Comparison of ENCODE assay signal across 15 mouse cellular contexts in the genomic region with DNA sequence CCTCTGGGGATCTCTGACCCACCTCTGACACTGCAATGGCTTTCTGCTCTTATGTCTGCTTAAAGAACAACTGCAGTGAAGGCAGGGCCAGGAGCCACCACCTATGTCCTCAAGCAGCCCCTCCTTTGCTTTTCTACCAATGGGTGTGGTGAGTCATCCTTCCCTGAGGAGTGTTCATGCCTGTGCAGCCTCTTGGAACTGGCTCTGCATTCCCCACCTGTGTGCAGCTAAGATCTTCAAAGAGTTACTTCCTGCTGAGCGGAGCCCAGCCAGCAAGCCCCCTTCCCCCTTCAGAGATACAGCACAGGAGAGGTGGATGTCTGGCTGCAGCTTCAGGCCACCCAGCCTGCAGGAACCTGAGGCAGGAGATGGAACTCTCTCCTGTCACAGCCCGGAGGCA.
DNase-seq lines count a peak whose midpoint lies in the region; ATAC-seq and TF ChIP-seq lines count a peak whose summit lies in the region.
"Had no signal": no experiment of that assay in that cellular context is flagged by ENCODE, and none has a peak within 500 bp of the region (broad histone marks: within the 10 kb centered on the region; RNA-seq: fewer than 3 reads in every experiment).

No protein-coding gene starts in this region.

- H3K9me3 ChIP-seq in kidney, embryonic 16.5 days (ENCODE audit: low read length), result no peaks in the 10 kb centered on the region
- H3K9me3 ChIP-seq in midbrain, embryonic 15.5 days, result no peaks in the 10 kb centered on the region
- no peaks in the 10 kb centered on the region for H3K9me3 ChIP-seq in midbrain, embryonic 16.5 days (replicated peaks; ENCODE audit: control insufficient read depth, low read length, poor library complexity, severe bottlenecking)
- H3K9me3 ChIP-seq: heart, embryonic 10.5 days; megakaryocyte, embryonic 14.5 days had no signal

- no peaks in the 10 kb centered on the region for H3K27me3 ChIP-seq in cerebellum, adult 2 months (ENCODE audit: control insufficient read depth, insufficient read depth, low read length)
- no peaks in the 10 kb centered on the region for H3K27me3 ChIP-seq in kidney, embryonic 16.5 days (ENCODE audit: insufficient read depth, low read length)
- H3K27me3 ChIP-seq in midbrain, embryonic 15.5 days (replicated peaks), result no peaks in the 10 kb centered on the region
- H3K27me3 ChIP-seq in midbrain, embryonic 16.5 days (ENCODE audit: control insufficient read depth, insufficient read depth, low read depth, low read length), result no peaks in the 10 kb centered on the region

- H3K4me1 ChIP-seq in cerebellum, adult 2 months (ENCODE audit: control insufficient read depth, insufficient read depth, low read length), result peaks cover 36% of the 10 kb centered on the region
- H3K4me1 ChIP-seq in kidney, embryonic 16.5 days (ENCODE audit: insufficient read depth, low read length), result 0 out of 2 replicates have a peak, but pooled peaks cover 8% of the 10 kb centered on the region
- peaks cover 23% of the 10 kb centered on the region; the same call in 1 of the 2 replicates for H3K4me1 ChIP-seq in midbrain, embryonic 15.5 days
- H3K4me1 ChIP-seq in midbrain, embryonic 16.5 days (ENCODE audit: control insufficient read depth, insufficient read depth, low read length), result peaks cover 3% of the 10 kb centered on the region; the same call in 1 of the 2 replicates
- H3K4me1 ChIP-seq: megakaryocyte, embryonic 14.5 days had no signal

- no peak overlapping the region for H3K4me3 ChIP-seq in cerebellum, adult 2 months (replicated peaks; ENCODE audit: insufficient read depth, low read depth, low read length)
- no peak overlapping the region for H3K4me3 ChIP-seq in kidney, embryonic 16.5 days (ENCODE audit: low read length)
- no peak overlapping the region for H3K4me3 ChIP-seq in midbrain, embryonic 15.5 days
- no peak overlapping the region for H3K4me3 ChIP-seq in midbrain, embryonic 16.5 days (ENCODE audit: low read depth, low read length)
- H3K4me3 ChIP-seq: heart, embryonic 10.5 days; megakaryocyte, embryonic 14.5 days had no signal

- peak in 1 of 2 experiments; percentile 49 for DNase-seq in cerebellum, adult 2 months
- DNase-seq in cerebellum, adult 11 months, result no peak
- DNase-seq in kidney, adult 9 months, result no peak
- no peak for DNase-seq in urinary bladder, postnatal 36 days (ENCODE audit: low spot score in 2 of 2)
- DNase-seq in ovary, postnatal 36 days (ENCODE audit: low spot score), result no peak
- DNase-seq: adrenal gland, postnatal 10 days; gastrocnemius, postnatal 25 days; left cerebral cortex, postnatal 4 days; thymus, postnatal 36 days had no signal

- no peaks in the 10 kb centered on the region for H3K36me3 ChIP-seq in kidney, embryonic 16.5 days (ENCODE audit: insufficient read depth, low read length)
- no peaks in the 10 kb centered on the region for H3K36me3 ChIP-seq in midbrain, embryonic 15.5 days (replicated peaks)
- H3K36me3 ChIP-seq in midbrain, embryonic 16.5 days (ENCODE audit: control insufficient read depth, insufficient read depth, low read length), result no peaks in the 10 kb centered on the region
- H3K36me3 ChIP-seq: heart, embryonic 10.5 days had no signal

- H3K9ac ChIP-seq in kidney, embryonic 16.5 days (replicated peaks; ENCODE audit: low read length), result no peak overlapping the region
- no peak overlapping the region for H3K9ac ChIP-seq in midbrain, embryonic 15.5 days
- no peak overlapping the region for H3K9ac ChIP-seq in midbrain, embryonic 16.5 days (ENCODE audit: low read depth, low read length)

- TF ChIP-seq CTCF in cerebellum, adult 2 months (IDR thresholded peaks at IDR 0.05; ENCODE audit: borderline replicate concordance, insufficient read depth, low read depth, low read length), result no peak

- ATAC-seq in kidney, embryonic 16.5 days (ENCODE audit: low FRiP score, low TSS enrichment), result peak; percentile 83
- ATAC-seq in midbrain, embryonic 15.5 days (replicated peaks), result 0 out of 2 replicates have a peak, but pooled peaks have one; percentile 7
- ATAC-seq in midbrain, embryonic 16.5 days, result no peak
- ATAC-seq: hindbrain, postnatal 0 days had no signal

- no peak overlapping the region for H3K4me2 ChIP-seq in kidney, embryonic 16.5 days (replicated peaks; ENCODE audit: low read depth, low read length)
- H3K4me2 ChIP-seq in midbrain, embryonic 15.5 days, result no peak overlapping the region
- no peak overlapping the region for H3K4me2 ChIP-seq in midbrain, embryonic 16.5 days (ENCODE audit: low read length)

- 70% methylated on average over 2 of the region's 2 CpGs for WGBS in cerebellum, adult 2 months
- WGBS in kidney, embryonic 16.5 days, result 49% methylated on average over 2 of the region's 2 CpGs
- whole genome bisulfite sequencing in midbrain, embryonic 15.5 days, result 50% methylated on average over 2 of the region's 2 CpGs
- 56% methylated on average over 2 of the region's 2 CpGs for WGBS in midbrain, embryonic 16.5 days

- 0 out of 2 replicates have a peak overlapping the region, but pooled peaks have one; percentile 11 for H3K27ac ChIP-seq in cerebellum, adult 2 months (ENCODE audit: insufficient read depth, low read length)
- no peak overlapping the region for H3K27ac ChIP-seq in kidney, embryonic 16.5 days (ENCODE audit: low read length)
- H3K27ac ChIP-seq in midbrain, embryonic 15.5 days, result no peak overlapping the region
- no peak overlapping the region for H3K27ac ChIP-seq in midbrain, embryonic 16.5 days (ENCODE audit: low read length)
- H3K27ac ChIP-seq: heart, embryonic 10.5 days; hindbrain, postnatal 0 days had no signal

- TF ChIP-seq POLR2A in cerebellum, adult 2 months (IDR thresholded peaks at IDR 0.05; ENCODE audit: borderline replicate concordance, insufficient read depth, low read length), result no peak
